1 mouse cellular context compared by ENCODE assay signal in genomic region chr11:102364570-102365371, GRCm38 (mm10).
TF ChIP-seq lines count a peak whose summit lies in the region.

No protein-coding gene starts in this region.

TF ChIP-seq in CH12.LX, 34 proteins besides CTCF, POLR2A, EP300 and RAD21:
- TF ChIP-seq SMC3 (IDR thresholded peaks at IDR 0.05; ENCODE audit: low read depth, low read length) (no peak), MXI1 (IDR thresholded peaks at IDR 0.05; ENCODE audit: low read depth, low read length) (peak; percentile 50; the same call in 1 of the 2 replicates), MEF2A (IDR thresholded peaks at IDR 0.05; ENCODE audit: borderline replicate concordance, low read depth, low read length) (0 out of 2 replicates have a peak, but pooled peaks have one; percentile 44), ETS1 (conservative IDR thresholded peaks at IDR 0.05; ENCODE audit: low read depth, low read length) (peak; percentile 79), UBTF (IDR thresholded peaks at IDR 0.05; ENCODE audit: low read depth, low read length) (0 out of 2 replicates have a peak, but pooled peaks have one; percentile 22), ZC3H11A (IDR thresholded peaks at IDR 0.05; ENCODE audit: low read depth, low read length) (no peak), BHLHE40 (IDR thresholded peaks at IDR 0.05; ENCODE audit: low read depth, low read length) (peak; percentile 20; the same call in 1 of the 2 replicates), TCF12 (IDR thresholded peaks at IDR 0.05; ENCODE audit: low read depth, low read length) (peak; percentile 29; the same call in 1 of the 2 replicates), IRF4 (IDR thresholded peaks at IDR 0.05; ENCODE audit: low read depth, low read length) (0 out of 2 replicates have a peak, but pooled peaks have one; percentile 40)
